Mouse (Mus musculus): ENCODE measurements around the gene Efcab9.
"Not testable (repeated sequence)": the region's sequence is repeated elsewhere in the genome, so short reads cannot be mapped to it uniquely, and the experiment has no call there.

Gene Efcab9

GRCm38 (mm10) chr11:32538846-32539245 is 7.0 kb upstream of the Efcab9 start:
- no peak for DNase-seq (ENCODE audit: low read depth, low spot score)

DNA sequence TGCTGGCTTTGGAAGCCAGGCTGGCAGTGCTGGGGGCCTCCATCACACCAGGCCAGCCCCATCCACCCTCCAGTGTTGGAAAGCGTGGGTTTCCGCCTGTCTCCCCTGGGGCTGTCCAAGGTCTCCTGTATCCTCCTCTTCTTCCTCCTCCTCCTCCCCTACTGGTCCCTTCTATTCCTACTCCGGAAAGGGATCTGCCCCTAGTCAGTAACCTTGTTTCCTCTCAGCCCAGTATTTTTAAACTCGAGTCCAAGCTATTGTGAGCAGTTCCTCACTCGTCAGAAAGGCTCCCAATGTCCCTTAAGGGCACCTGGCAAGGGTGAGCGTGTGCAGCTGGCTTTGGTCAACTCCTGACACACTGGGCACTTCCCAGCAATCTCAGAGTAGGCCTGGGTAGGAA is 6.6 kb upstream of the Efcab9 start:
- no peak for DNase-seq (ENCODE audit: low read depth, low spot score)

DNA sequence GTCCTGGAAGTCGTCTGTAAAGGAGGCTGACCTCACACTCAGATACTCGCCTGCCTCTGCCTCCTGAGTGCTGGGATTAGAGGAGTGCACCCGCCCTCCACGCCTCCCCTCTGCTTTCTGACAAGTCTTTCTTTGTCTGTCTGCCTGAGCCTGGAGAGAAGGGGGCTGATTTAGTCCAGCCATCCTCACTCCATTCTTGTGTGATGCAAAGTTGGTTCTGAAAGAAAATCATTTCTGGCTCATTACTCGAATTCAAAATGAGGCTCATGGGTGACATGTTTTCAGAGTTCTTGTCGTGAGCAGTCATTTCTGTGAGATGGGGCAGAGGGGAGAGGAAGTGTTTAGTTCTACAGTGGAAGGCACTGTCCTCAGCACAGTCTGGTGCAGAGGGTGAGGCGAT is 5.1 kb upstream of the Efcab9 start:
- DNase-seq (ENCODE audit: low read depth, low spot score), result peak; percentile 78

DNA sequence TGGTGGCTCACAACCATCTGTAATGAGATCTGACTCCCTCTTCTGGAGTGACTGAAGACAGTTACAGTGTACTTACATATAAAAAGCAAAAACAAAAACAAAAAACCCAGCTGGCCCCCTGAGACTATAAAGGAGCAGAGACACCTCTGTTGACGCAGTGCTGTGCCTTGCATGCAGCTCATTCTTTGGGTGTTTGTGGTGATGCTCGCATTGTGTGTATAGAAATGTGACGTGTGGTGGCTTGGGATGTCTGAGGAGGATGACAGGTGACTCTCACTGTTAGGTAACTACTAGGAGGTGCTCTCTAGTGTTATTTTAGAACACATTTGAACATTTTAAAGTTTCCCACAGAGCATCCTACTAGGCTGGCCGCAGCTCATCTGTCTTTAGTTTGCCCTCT is 3.8 kb upstream of the Efcab9 start:
- DNase-seq (ENCODE audit: low read depth, low spot score), result no peak

DNA sequence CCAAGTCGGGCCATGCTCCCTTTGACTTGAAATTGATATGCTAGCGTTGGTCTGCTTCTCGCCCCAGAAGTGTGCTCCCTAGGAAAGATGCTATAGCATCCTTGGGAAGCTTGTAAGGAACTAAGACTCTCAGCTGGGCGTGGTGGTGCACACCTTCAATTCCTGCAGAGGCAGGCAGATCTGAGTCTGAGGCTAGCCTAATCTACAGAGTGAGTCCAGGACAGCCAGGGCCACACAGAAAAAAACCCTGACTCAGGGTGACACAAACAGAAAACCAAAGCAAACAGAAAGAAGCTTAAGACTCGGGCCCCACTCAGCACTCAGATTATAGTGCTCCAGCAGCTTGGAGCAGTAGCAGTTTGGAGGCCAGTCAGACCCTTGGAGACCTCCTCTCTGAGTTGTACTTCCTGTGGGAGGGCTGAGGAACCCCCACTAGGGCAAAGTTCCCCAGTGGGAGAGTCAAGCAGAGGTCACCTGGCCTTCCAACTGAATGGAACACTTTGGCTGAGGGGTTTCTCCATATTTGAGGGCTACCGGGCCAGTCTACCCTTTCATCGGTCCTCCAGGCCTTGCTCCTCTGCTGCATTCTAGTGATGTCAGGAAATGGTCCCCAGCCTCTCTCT is 2.7 kb upstream of the Efcab9 start:
- DNase-seq (ENCODE audit: low read depth, low spot score), result no peak

DNA sequence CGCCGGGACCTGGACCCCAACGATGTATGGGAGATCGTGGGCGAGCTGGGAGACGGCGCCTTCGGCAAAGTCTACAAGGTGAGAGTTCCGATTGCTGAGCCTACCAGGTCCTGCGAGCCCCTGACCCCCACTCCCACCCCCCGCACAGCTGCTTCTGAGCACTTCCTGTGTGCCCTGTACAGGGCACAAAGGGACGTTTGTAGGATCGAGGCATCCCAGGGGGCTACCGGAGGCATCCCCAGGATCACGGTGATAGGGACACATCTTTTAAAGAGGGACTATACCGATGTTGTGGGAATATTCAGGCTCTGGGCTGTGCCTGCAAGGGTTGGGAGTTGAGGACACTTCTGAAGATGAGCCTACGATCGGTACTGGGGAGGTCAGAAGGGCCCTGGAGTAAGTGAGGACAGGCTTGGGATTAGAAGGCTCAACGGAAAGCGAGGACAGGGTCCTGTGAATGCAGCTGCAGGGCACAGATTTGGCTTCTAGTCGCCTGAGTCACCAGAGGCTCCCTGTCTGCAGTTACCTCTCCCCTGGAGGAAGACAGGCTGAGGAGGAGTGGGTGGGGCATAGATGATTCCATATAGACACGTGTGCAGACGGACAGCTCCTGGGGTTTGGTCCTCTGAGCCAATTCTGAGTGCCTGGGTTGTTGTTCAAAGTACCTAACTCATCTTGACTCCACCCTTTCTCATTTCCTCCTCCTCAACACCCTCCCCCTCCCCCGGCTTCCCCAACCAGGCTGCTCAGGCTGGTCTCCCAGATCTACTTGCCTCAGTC is 1.8 kb upstream of the Efcab9 start:
- peak; percentile 37 for DNase-seq (ENCODE audit: low read depth, low spot score)

GRCm38 (mm10) chr11:32532765-32533481 is 1.0 kb upstream of the Efcab9 start, which contains the start of gene Stk10:
TSS of gene Stk10 (plus strand) at chr11:32533305.
- peak; percentile 78 for DNase-seq (ENCODE audit: low read depth, low spot score)

DNA sequence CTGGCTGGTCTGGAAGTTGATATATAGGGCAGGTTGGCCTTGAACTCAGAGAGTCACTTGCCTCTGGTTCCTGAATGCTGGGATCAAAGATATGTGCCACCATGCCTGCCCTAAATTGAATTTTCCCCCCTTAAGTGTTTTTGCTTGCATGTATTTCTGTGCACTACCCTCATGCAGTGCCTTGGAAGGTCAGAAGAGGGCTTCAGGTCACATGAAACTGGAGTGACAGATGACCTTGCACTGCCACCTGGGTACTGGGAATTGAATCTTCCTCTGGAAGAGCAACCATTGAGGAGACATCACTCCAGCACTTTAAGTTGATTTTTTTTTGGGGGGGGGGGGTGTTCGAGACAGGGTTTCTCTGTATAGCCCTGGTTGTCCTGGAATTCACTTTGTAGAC is 1.7 kb downstream of the Efcab9 start:
- no peak for DNase-seq (ENCODE audit: low read depth, low spot score)

DNA sequence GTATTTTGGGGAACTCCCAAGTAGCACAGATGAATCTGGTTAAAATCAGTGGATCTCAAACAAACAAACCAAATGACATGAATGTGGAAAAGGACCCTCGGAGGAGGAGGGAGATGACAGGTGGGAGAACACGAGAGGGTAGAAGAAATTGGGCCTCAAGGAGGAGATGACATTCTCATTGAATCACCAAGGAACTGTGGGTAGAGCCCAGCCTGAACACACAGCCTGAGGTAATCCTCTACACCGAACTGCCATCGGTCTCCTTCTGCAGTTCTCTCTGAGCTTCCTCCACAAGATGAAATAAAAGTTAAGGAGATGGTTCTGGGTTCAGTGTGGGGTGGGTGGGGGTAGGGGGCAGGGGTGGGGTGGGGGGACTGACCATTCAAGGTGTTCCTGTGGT is 4.9 kb downstream of the Efcab9 start:
- DNase-seq (ENCODE audit: low read depth, low spot score), result no peak

GRCm38 (mm10) chr11:32524122-32524920 is 7.6 kb downstream of the Efcab9 start:
- no peak for DNase-seq (ENCODE audit: low read depth, low spot score)

- no peak for DNase-seq (ENCODE audit: low read depth, low spot score)
Observed at GRCm38 (mm10) chr11:32521246-32521645, 10.6 kb downstream of the Efcab9 start.

DNA sequence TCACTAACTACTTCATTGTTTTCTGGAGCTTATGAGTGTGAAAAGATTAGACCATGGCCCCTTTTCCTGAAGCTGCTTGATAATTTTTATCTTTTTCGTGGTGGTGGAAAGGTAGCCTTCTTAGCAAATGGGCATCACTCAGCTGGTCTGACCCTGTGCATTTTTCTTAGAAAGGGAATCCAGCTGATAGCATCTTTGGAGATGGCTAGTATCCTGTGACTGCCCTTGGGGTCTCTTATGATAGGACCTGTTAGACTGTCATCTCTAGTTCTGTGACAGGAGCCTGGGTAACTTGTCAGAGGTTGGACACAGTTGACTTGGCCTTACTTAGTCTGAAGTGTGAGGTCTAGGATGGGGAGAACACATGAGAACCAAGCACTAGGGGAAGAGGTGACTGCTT is 12.5 kb downstream of the Efcab9 start:
- DNase-seq (ENCODE audit: low read depth, low spot score), result no peak

GRCm38 (mm10) chr11:32518770-32519169 is 13.1 kb downstream of the Efcab9 start:
- no peak for DNase-seq (ENCODE audit: low read depth, low spot score)

DNA sequence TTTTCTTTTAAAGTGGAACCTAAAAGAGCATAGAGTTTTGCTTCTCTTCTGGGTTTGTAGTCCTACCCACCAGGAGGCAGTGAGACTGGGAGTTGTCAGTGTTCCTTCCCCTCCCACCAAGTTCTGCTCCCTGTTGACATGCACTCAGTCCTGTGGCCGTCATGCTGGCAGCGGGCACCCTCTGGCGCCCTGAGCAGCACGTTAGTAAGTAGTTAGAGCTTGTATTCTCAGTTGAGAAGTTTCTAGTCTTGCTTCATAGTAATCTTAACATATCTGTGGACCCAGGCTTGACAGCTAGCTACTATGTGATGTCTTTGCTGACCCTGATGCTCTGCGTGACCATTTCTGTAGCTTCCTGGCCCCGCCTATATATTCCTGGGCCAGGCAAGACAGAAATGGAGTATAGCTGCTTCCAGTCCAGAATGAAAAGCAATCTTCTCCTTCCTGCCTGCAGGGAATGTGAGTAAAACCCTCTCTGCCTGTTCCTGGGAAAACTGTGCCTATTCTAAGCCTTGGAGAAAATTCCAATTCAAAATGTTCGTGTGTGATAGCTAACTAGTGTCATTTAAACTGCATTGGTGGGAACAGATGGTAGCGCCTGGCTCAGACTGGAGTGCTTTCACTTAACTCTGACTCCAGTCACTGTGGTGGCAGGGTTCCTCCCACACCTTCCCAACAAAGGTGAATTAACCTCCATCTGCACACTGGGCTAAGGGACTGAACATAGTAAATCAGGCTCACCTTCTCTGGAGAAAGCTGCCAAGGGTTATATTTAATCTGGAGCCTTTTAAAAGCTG is 14.8 kb downstream of the Efcab9 start:
- DNase-seq (ENCODE audit: low read depth, low spot score), result no peak

DNA sequence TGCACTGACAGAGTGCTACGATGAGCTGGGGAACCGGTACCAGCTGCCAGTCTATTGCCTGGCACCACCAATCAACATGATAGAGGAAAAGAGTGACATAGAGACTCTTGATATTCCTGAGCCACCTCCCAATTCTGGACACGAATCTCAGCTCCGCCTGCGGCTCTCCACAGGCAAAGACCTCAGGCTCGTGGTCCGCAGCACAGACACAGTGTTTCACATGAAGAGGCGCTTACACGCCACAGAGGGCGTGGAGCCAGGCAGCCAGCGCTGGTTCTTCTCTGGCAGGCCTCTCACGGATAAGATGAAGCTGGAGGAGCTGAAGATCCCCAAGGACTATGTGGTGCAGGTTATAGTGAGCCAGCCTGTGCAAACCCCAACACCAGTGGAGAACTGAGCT is 15.8 kb downstream of the Efcab9 start:
- no peak for DNase-seq (ENCODE audit: low read depth, low spot score)

DNA sequence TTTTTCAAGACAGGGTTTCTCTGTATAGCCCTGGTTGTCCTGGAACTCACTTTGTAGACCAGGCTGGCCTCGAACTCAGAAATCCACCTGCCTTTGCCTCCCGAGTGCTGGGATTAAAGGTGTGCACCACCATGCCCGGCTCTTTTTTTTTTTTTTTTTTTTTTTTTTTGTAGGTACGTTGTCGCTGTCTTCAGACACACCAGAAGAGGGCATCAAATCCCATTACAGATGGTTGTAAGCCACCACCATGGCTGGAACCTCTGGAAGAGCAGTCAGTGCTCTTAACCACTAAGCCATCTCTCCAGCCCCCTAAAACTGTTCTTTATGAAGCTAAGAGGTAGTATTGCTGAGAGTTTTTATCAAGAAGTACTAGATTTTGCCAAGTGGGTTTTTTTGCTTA is 17.0 kb downstream of the Efcab9 start:
- DNase-seq (ENCODE audit: low read depth, low spot score), result not testable (repeated sequence)

GRCm38 (mm10) chr11:32510930-32511329 is 21.0 kb downstream of the Efcab9 start:
- DNase-seq (ENCODE audit: low read depth, low spot score), result no peak

GRCm38 (mm10) chr11:32505091-32505739 is 26.7 kb downstream of the Efcab9 start:
- DNase-seq (ENCODE audit: low read depth, low spot score), result no peak

GRCm38 (mm10) chr11:32503711-32504110 is 28.2 kb downstream of the Efcab9 start:
- no peak for DNase-seq (ENCODE audit: low read depth, low spot score)

GRCm38 (mm10) chr11:32499931-32500330 is 31.9 kb downstream of the Efcab9 start:
- DNase-seq (ENCODE audit: low read depth, low spot score), result no peak

All from mesoderm, embryonic 11.5 days (tissue).